Mouse (Mus musculus): ENCODE measurements around the gene Dpm2. TPM values are rescaled to one million over a fixed set of nuclear protein-coding genes. Genes with fewer than 3 reads are reported as not detected.

Dpm2 gene
- polyA plus RNA-seq, 1 experiment from 2014 or later = 105 TPM

- WGBS = 94% methylated on average over 2 of the region's 2 CpGs
- H3K27me3 ChIP-seq (ENCODE audit: control insufficient read depth, insufficient read depth, low read length) = no peaks in the 10 kb centered on the region
- H3K9ac ChIP-seq (ENCODE audit: low read depth, low read length) = no peak overlapping the region
- H3K36me3 ChIP-seq (ENCODE audit: control insufficient read depth, insufficient read depth, low read length) = no peaks in the 10 kb centered on the region
- H3K4me1 ChIP-seq (ENCODE audit: control insufficient read depth, insufficient read depth, low read length) = peaks cover 41% of the 10 kb centered on the region
- no peak overlapping the region for H3K27ac ChIP-seq (ENCODE audit: low read depth, low read length)
- no peak overlapping the region for H3K4me2 ChIP-seq (replicated peaks; ENCODE audit: low read depth, low read length)
- H3K4me3 ChIP-seq (ENCODE audit: low read length) = no peak overlapping the region
- ATAC-seq (ENCODE audit: low FRiP score, low TSS enrichment) = no peak
- no peaks in the 10 kb centered on the region for H3K9me3 ChIP-seq (ENCODE audit: control insufficient read depth, low read length)
These were observed 29.2 kb upstream of the Dpm2 start for GRCm38 (mm10) chr2:32541333-32541908.

DNA sequence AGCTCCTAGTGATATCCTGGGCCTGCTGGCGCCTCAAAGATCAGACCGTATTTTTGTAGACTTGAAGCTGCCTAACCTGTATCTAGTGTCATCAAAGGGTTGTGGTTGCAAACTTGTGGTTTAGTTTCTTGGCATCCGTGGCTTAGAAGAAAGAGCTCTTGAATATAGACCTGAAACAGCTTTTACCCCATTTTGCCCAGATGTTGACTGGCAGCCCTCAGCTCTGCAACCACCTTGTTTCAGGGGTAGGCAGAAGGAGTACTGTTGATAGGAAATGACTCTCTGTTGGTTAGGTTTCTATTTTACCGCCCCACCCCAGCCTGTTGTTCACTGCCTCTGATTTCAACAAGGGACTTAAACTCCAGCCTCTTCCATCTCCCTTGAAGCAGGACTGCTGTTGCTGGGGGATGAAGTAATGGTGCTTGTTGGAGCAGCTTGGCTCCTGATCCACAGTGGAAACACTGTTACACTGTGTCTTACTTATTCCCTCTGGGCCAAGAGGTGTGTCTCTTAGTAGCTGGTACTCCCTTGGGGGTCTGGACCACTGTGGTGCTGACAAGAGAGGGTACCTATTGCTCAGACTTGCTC, 28.6 kb upstream of the Dpm2 start:
- 84% methylated on average over 4 of the region's 4 CpGs for WGBS
- H3K9ac ChIP-seq (ENCODE audit: low read depth, low read length) = no peak overlapping the region
- H3K4me3 ChIP-seq (ENCODE audit: low read length) = no peak overlapping the region
- H3K27ac ChIP-seq (ENCODE audit: low read depth, low read length) = no peak overlapping the region
- no peak overlapping the region for H3K4me2 ChIP-seq (replicated peaks; ENCODE audit: low read depth, low read length)
- H3K36me3 ChIP-seq (ENCODE audit: control insufficient read depth, insufficient read depth, low read length) = no peaks in the 10 kb centered on the region
- H3K27me3 ChIP-seq (ENCODE audit: control insufficient read depth, insufficient read depth, low read length) = no peaks in the 10 kb centered on the region
- H3K4me1 ChIP-seq (ENCODE audit: control insufficient read depth, insufficient read depth, low read length) = peaks cover 35% of the 10 kb centered on the region
- H3K9me3 ChIP-seq (ENCODE audit: control insufficient read depth, low read length) = no peaks in the 10 kb centered on the region
- no peak for ATAC-seq (ENCODE audit: low FRiP score, low TSS enrichment)

- ATAC-seq (ENCODE audit: low FRiP score, low TSS enrichment) = no peak
- no peak overlapping the region for H3K4me3 ChIP-seq (ENCODE audit: low read length)
- H3K9ac ChIP-seq (ENCODE audit: low read depth, low read length) = no peak overlapping the region
- H3K9me3 ChIP-seq (ENCODE audit: control insufficient read depth, low read length) = no peaks in the 10 kb centered on the region
- 87% methylated on average over 3 of the region's 3 CpGs for WGBS
- H3K4me2 ChIP-seq (replicated peaks; ENCODE audit: low read depth, low read length) = no peak overlapping the region
- H3K27ac ChIP-seq (ENCODE audit: low read depth, low read length) = no peak overlapping the region
- no peaks in the 10 kb centered on the region for H3K27me3 ChIP-seq (ENCODE audit: control insufficient read depth, insufficient read depth, low read length)
- H3K4me1 ChIP-seq (ENCODE audit: control insufficient read depth, insufficient read depth, low read length) = peaks cover 26% of the 10 kb centered on the region; the same call in 1 of the 2 replicates
- H3K36me3 ChIP-seq (ENCODE audit: control insufficient read depth, insufficient read depth, low read length) = no peaks in the 10 kb centered on the region
These were observed 27.6 kb upstream of the Dpm2 start for GRCm38 (mm10) chr2:32543031-32543449.

- H3K9me3 ChIP-seq (ENCODE audit: control insufficient read depth, low read length) = no peaks in the 10 kb centered on the region
- no peak for ATAC-seq (ENCODE audit: low FRiP score, low TSS enrichment)
- no peaks in the 10 kb centered on the region for H3K27me3 ChIP-seq (ENCODE audit: control insufficient read depth, insufficient read depth, low read length)
- no peaks in the 10 kb centered on the region for H3K36me3 ChIP-seq (ENCODE audit: control insufficient read depth, insufficient read depth, low read length)
- WGBS = 92% methylated on average over 1 of the region's 1 CpGs
- 0 out of 2 replicates have a peak, but pooled peaks cover 4% of the 10 kb centered on the region for H3K4me1 ChIP-seq (ENCODE audit: control insufficient read depth, insufficient read depth, low read length)
- no peak overlapping the region for H3K9ac ChIP-seq (ENCODE audit: low read depth, low read length)
- no peak overlapping the region for H3K4me3 ChIP-seq (ENCODE audit: low read length)
- H3K27ac ChIP-seq (ENCODE audit: low read depth, low read length) = no peak overlapping the region
- H3K4me2 ChIP-seq (replicated peaks; ENCODE audit: low read depth, low read length) = no peak overlapping the region
These were observed 23.7 kb upstream of the Dpm2 start for GRCm38 (mm10) chr2:32546951-32547350.

GRCm38 (mm10) chr2:32547380-32547779, 23.3 kb upstream of the Dpm2 start:
- Histone ChIP-seq H3K27me3 (ENCODE audit: control insufficient read depth, insufficient read depth, low read length) (no peaks in the 10 kb centered on the region), H3K4me1 (ENCODE audit: control insufficient read depth, insufficient read depth, low read length) (0 out of 2 replicates have a peak, but pooled peaks cover 4% of the 10 kb centered on the region), H3K4me3 (ENCODE audit: low read length) (no peak overlapping the region), H3K9ac (ENCODE audit: low read depth, low read length) (no peak overlapping the region), H3K9me3 (ENCODE audit: control insufficient read depth, low read length) (no peaks in the 10 kb centered on the region), H3K27ac (ENCODE audit: low read depth, low read length) (no peak overlapping the region), H3K4me2 (replicated peaks; ENCODE audit: low read depth, low read length) (no peak overlapping the region), H3K36me3 (ENCODE audit: control insufficient read depth, insufficient read depth, low read length) (no peaks in the 10 kb centered on the region)
- ATAC-seq (ENCODE audit: low FRiP score, low TSS enrichment) = no peak; the same call in 1 of the 2 replicates
- 55% methylated on average over 5 of the region's 5 CpGs for WGBS

DNA sequence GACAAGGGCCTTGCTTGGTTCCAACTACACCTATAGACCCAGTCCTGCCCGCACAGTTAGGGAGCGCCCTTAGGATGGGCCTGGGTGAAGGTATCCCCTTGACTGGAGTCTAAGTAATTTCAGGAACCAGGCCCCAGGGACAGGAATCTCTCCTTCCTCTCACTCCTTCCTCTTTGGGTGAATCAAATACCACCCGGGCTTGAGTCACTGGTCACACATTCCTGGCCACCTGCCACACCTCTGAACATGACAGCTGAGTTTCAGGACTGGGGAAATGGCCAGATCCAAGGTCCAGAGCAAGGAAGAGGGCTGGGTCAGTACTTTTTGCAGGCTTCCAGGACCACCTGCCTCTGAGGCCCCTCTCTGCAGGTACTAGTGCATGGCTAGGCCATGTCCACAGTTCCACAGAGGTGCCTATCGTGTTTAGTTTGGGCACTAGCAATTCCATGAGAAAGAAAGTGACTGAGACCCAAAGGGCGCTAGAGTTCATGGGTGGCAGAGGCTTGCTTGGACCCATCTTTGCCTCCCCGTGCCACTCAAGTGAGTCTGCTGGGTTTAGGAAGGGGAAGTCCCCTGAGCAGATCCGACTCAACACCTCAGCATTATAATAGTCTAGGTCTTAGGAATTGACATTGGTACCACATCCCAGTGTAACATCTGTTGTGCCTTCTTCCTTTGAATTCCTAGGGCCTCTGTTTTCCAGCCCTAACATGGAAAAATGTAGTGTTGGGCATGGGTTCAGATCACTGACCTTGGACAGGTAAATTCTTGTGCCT, 22.5 kb upstream of the Dpm2 start:
- Histone ChIP-seq H3K36me3 (ENCODE audit: control insufficient read depth, insufficient read depth, low read length) (no peaks in the 10 kb centered on the region), H3K4me3 (ENCODE audit: low read length) (no peak overlapping the region), H3K4me1 (ENCODE audit: control insufficient read depth, insufficient read depth, low read length) (0 out of 2 replicates have a peak, but pooled peaks cover 4% of the 10 kb centered on the region), H3K4me2 (replicated peaks; ENCODE audit: low read depth, low read length) (no peak overlapping the region), H3K9me3 (ENCODE audit: control insufficient read depth, low read length) (no peaks in the 10 kb centered on the region), H3K27me3 (ENCODE audit: control insufficient read depth, insufficient read depth, low read length) (no peaks in the 10 kb centered on the region), H3K27ac (ENCODE audit: low read depth, low read length) (no peak overlapping the region), H3K9ac (ENCODE audit: low read depth, low read length) (no peak overlapping the region)
- ATAC-seq (ENCODE audit: low FRiP score, low TSS enrichment) = no peak
- 94% methylated on average over 7 of the region's 7 CpGs for WGBS

DNA sequence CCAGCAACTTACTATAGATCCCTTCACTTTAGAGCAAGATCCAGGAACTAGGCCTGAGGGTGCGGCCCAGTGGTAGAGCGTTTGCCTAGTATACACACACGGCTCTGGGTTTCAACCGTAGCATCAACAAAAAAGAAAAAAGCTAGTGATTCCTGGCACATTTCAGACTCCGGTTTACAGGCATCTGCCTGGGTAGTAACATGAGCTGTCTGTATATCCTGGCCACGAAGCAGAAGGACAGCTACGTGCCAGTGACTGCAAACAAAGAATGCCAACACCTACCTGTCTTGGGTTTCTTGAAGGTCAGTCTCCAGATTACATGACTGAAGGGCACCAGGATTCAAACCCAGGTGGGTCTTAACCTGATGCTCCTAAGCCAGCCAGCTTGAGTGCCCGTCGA, 21.5 kb upstream of the Dpm2 start:
- no peaks in the 10 kb centered on the region for H3K36me3 ChIP-seq (ENCODE audit: control insufficient read depth, insufficient read depth, low read length)
- 76% methylated on average over 9 of the region's 9 CpGs for WGBS
- 0 out of 2 replicates have a peak, but pooled peaks cover 4% of the 10 kb centered on the region for H3K4me1 ChIP-seq (ENCODE audit: control insufficient read depth, insufficient read depth, low read length)
- no peak overlapping the region for H3K27ac ChIP-seq (ENCODE audit: low read depth, low read length)
- H3K9me3 ChIP-seq (ENCODE audit: control insufficient read depth, low read length) = no peaks in the 10 kb centered on the region
- no peak overlapping the region for H3K4me2 ChIP-seq (replicated peaks; ENCODE audit: low read depth, low read length)
- no peak overlapping the region for H3K4me3 ChIP-seq (ENCODE audit: low read length)
- no peak overlapping the region for H3K9ac ChIP-seq (ENCODE audit: low read depth, low read length)
- no peaks in the 10 kb centered on the region for H3K27me3 ChIP-seq (ENCODE audit: control insufficient read depth, insufficient read depth, low read length)
- ATAC-seq (ENCODE audit: low FRiP score, low TSS enrichment) = no peak

DNA sequence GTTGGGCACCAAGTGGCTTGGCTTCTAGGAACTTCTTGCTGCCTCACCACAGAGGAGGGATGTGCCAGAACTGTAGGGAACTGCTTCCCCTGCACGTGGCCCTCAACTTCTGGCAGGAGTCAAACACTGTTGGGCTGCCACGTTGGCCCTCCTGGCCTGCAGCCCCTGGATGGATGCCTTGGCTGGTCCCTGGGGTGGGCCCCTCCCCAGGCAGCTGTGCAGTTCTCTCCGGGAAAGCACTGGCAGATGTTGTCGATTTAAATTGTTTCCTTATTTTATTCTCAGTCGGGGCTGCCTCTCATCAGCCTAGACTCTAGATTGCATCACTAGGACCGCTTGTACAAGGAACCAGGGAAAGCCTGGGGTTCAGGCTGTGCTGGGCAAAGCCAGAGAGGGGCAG, 20.9 kb upstream of the Dpm2 start:
- H3K4me1 ChIP-seq (ENCODE audit: control insufficient read depth, insufficient read depth, low read length) = 0 out of 2 replicates have a peak, but pooled peaks cover 4% of the 10 kb centered on the region
- ATAC-seq (ENCODE audit: low FRiP score, low TSS enrichment) = no peak
- H3K9me3 ChIP-seq (ENCODE audit: control insufficient read depth, low read length) = no peaks in the 10 kb centered on the region
- H3K27ac ChIP-seq (ENCODE audit: low read depth, low read length) = no peak overlapping the region
- no peaks in the 10 kb centered on the region for H3K27me3 ChIP-seq (ENCODE audit: control insufficient read depth, insufficient read depth, low read length)
- H3K36me3 ChIP-seq (ENCODE audit: control insufficient read depth, insufficient read depth, low read length) = no peaks in the 10 kb centered on the region; the same call in 1 of the 2 replicates
- no peak overlapping the region for H3K9ac ChIP-seq (ENCODE audit: low read depth, low read length)
- H3K4me2 ChIP-seq (replicated peaks; ENCODE audit: low read depth, low read length) = no peak overlapping the region
- H3K4me3 ChIP-seq (ENCODE audit: low read length) = no peak overlapping the region
- 69% methylated on average over 6 of the region's 6 CpGs for WGBS

- Histone ChIP-seq H3K4me2 (replicated peaks; ENCODE audit: low read depth, low read length) (no peak overlapping the region), H3K27me3 (ENCODE audit: control insufficient read depth, insufficient read depth, low read length) (no peaks in the 10 kb centered on the region), H3K36me3 (ENCODE audit: control insufficient read depth, insufficient read depth, low read length) (no peaks in the 10 kb centered on the region; the same call in 1 of the 2 replicates), H3K27ac (ENCODE audit: low read depth, low read length) (no peak overlapping the region), H3K9me3 (ENCODE audit: control insufficient read depth, low read length) (no peaks in the 10 kb centered on the region), H3K9ac (ENCODE audit: low read depth, low read length) (no peak overlapping the region), H3K4me1 (ENCODE audit: control insufficient read depth, insufficient read depth, low read length) (0 out of 2 replicates have a peak, but pooled peaks cover 4% of the 10 kb centered on the region), H3K4me3 (ENCODE audit: low read length) (no peak overlapping the region)
- WGBS = 78% methylated on average over 5 of the region's 5 CpGs
- no peak for ATAC-seq (ENCODE audit: low FRiP score, low TSS enrichment)
These were observed 19.4 kb upstream of the Dpm2 start for GRCm38 (mm10) chr2:32551236-32551635.

Measured in kidney, embryonic 14.5 days (tissue).